Mouse (Mus musculus): Measurements from ENCODE around the gene Olfr545. TPM values are rescaled to one million over a fixed set of nuclear protein-coding genes. Genes with fewer than 3 reads are reported as not detected.

The Olfr545 gene
- polyA plus RNA-seq, 1 experiment, result not detected

GRCm38 (mm10) chr7:102511927-102512326 is 12.6 kb upstream of the Olfr545 start:
- H3K27me3 ChIP-seq (ENCODE audit: control insufficient read depth, insufficient read depth, insufficient read length), result peaks cover 3% of the 10 kb centered on the region
- H3K79me2 ChIP-seq (ENCODE audit: control insufficient read depth, insufficient read depth), result no peaks in the 10 kb centered on the region
- no peak overlapping the region for H3K4me3 ChIP-seq
- no peak for TF ChIP-seq USF1 (IDR thresholded peaks at IDR 0.05; ENCODE audit: low read depth)
- no peak overlapping the region for H3K4me2 ChIP-seq (ENCODE audit: low read depth)
- H3ac ChIP-seq (ENCODE audit: control insufficient read depth, insufficient read length), result no peak overlapping the region
- no peaks in the 10 kb centered on the region for H3K36me3 ChIP-seq (ENCODE audit: control insufficient read depth, insufficient read depth)

GRCm38 (mm10) chr7:102509726-102510125 is 10.4 kb upstream of the Olfr545 start:
- TF ChIP-seq SRF (IDR thresholded peaks at IDR 0.05; ENCODE audit: control insufficient read depth, insufficient read length, low read depth) (no peak), MYOD1 (IDR thresholded peaks at IDR 0.05; ENCODE audit: control insufficient read depth in 1 of 3, insufficient read length in 2 of 3, low read depth in 2 of 3) (no peak), REST (IDR thresholded peaks at IDR 0.05; ENCODE audit: insufficient read depth, insufficient read length) (no peak), CEBPB (IDR thresholded peaks at IDR 0.05; ENCODE audit: insufficient read depth, poor library complexity, severe bottlenecking) (no peak), POLR2AphosphoS2 (IDR thresholded peaks at IDR 0.05; ENCODE audit: insufficient read length, low read depth) (no peak), MAX (IDR thresholded peaks at IDR 0.05; ENCODE audit: low read depth) (no peak), TCF12 (IDR thresholded peaks at IDR 0.05; ENCODE audit: insufficient read depth, poor library complexity, severe bottlenecking) (no peak), E2F4 (IDR thresholded peaks at IDR 0.05; ENCODE audit: insufficient read depth) (no peak), USF1 (IDR thresholded peaks at IDR 0.05; ENCODE audit: low read depth) (no peak), POLR2A (IDR thresholded peaks at IDR 0.05; ENCODE audit: insufficient read length, low read depth) (no peak), MYOG (IDR thresholded peaks at IDR 0.05; ENCODE audit: control insufficient read depth in 1 of 3, insufficient read depth in 1 of 3, insufficient read length in 2 of 3, low read depth in 2 of 3) (no peak), TCF3 (IDR thresholded peaks at IDR 0.05; ENCODE audit: insufficient read length, low read depth) (no peak)
- no peak overlapping the region for H3ac ChIP-seq (ENCODE audit: control insufficient read depth, insufficient read length)
- H3K36me3 ChIP-seq (ENCODE audit: control insufficient read depth, insufficient read depth), result no peaks in the 10 kb centered on the region
- H3K4me2 ChIP-seq (ENCODE audit: low read depth), result no peak overlapping the region
- no peaks in the 10 kb centered on the region for H3K79me2 ChIP-seq (ENCODE audit: control insufficient read depth, insufficient read depth)
- no peak overlapping the region for H3K4me3 ChIP-seq
- H3K27me3 ChIP-seq (ENCODE audit: control insufficient read depth, insufficient read depth, insufficient read length), result no peaks in the 10 kb centered on the region

- Histone ChIP-seq H3K4me2 (ENCODE audit: low read depth) (no peak overlapping the region), H3K79me2 (ENCODE audit: control insufficient read depth, insufficient read depth) (no peaks in the 10 kb centered on the region), H3K36me3 (ENCODE audit: control insufficient read depth, insufficient read depth) (no peaks in the 10 kb centered on the region), H3K27me3 (ENCODE audit: control insufficient read depth, insufficient read depth, insufficient read length) (no peaks in the 10 kb centered on the region), H3K4me3 (no peak overlapping the region), H3ac (ENCODE audit: control insufficient read depth, insufficient read length) (no peak overlapping the region)
- TF ChIP-seq USF1 (IDR thresholded peaks at IDR 0.05; ENCODE audit: low read depth) (no peak), POLR2A (IDR thresholded peaks at IDR 0.05; ENCODE audit: insufficient read length, low read depth) (no peak), MYOD1 (IDR thresholded peaks at IDR 0.05; ENCODE audit: control insufficient read depth in 1 of 3, insufficient read length in 2 of 3, low read depth in 2 of 3) (no peak), MAX (IDR thresholded peaks at IDR 0.05; ENCODE audit: low read depth) (no peak), SRF (IDR thresholded peaks at IDR 0.05; ENCODE audit: control insufficient read depth, insufficient read length, low read depth) (no peak), TCF3 (IDR thresholded peaks at IDR 0.05; ENCODE audit: insufficient read length, low read depth) (no peak), MYOG (IDR thresholded peaks at IDR 0.05; ENCODE audit: control insufficient read depth in 1 of 3, insufficient read depth in 1 of 3, insufficient read length in 2 of 3, low read depth in 2 of 3) (no peak), REST (IDR thresholded peaks at IDR 0.05; ENCODE audit: insufficient read depth, insufficient read length) (no peak), E2F4 (IDR thresholded peaks at IDR 0.05; ENCODE audit: insufficient read depth) (no peak), POLR2AphosphoS2 (IDR thresholded peaks at IDR 0.05; ENCODE audit: insufficient read length, low read depth) (no peak), TCF12 (IDR thresholded peaks at IDR 0.05; ENCODE audit: insufficient read depth, poor library complexity, severe bottlenecking) (no peak), CEBPB (IDR thresholded peaks at IDR 0.05; ENCODE audit: insufficient read depth, poor library complexity, severe bottlenecking) (no peak)
These were observed 9.3 kb upstream of the Olfr545 start for GRCm38 (mm10) chr7:102508666-102509065.

- Histone ChIP-seq H3K27me3 (ENCODE audit: control insufficient read depth, insufficient read depth, insufficient read length) (no peaks in the 10 kb centered on the region), H3K36me3 (ENCODE audit: control insufficient read depth, insufficient read depth) (no peaks in the 10 kb centered on the region), H3ac (ENCODE audit: control insufficient read depth, insufficient read length) (no peak overlapping the region), H3K4me2 (ENCODE audit: low read depth) (no peak overlapping the region), H3K79me2 (ENCODE audit: control insufficient read depth, insufficient read depth) (no peaks in the 10 kb centered on the region), H3K4me3 (no peak overlapping the region)
- TF ChIP-seq SRF (IDR thresholded peaks at IDR 0.05; ENCODE audit: control insufficient read depth, insufficient read length, low read depth) (no peak), CEBPB (IDR thresholded peaks at IDR 0.05; ENCODE audit: insufficient read depth, poor library complexity, severe bottlenecking) (no peak), E2F4 (IDR thresholded peaks at IDR 0.05; ENCODE audit: insufficient read depth) (no peak), TCF12 (IDR thresholded peaks at IDR 0.05; ENCODE audit: insufficient read depth, poor library complexity, severe bottlenecking) (no peak), REST (IDR thresholded peaks at IDR 0.05; ENCODE audit: insufficient read depth, insufficient read length) (no peak), MAX (IDR thresholded peaks at IDR 0.05; ENCODE audit: low read depth) (no peak), MYOG (IDR thresholded peaks at IDR 0.05; ENCODE audit: control insufficient read depth in 1 of 3, insufficient read depth in 1 of 3, insufficient read length in 2 of 3, low read depth in 2 of 3) (no peak), USF1 (IDR thresholded peaks at IDR 0.05; ENCODE audit: low read depth) (no peak)
These were observed 8.7 kb upstream of the Olfr545 start for GRCm38 (mm10) chr7:102508066-102508465.

GRCm38 (mm10) chr7:102506848-102507247 is 7.5 kb upstream of the Olfr545 start:
- H3K4me3 ChIP-seq, result no peak overlapping the region
- H3K79me2 ChIP-seq (ENCODE audit: control insufficient read depth, insufficient read depth), result no peaks in the 10 kb centered on the region
- H3ac ChIP-seq (ENCODE audit: control insufficient read depth, insufficient read length), result no peak overlapping the region
- no peak overlapping the region for H3K4me2 ChIP-seq (ENCODE audit: low read depth)
- H3K27me3 ChIP-seq (ENCODE audit: control insufficient read depth, insufficient read depth, insufficient read length), result no peaks in the 10 kb centered on the region
- no peaks in the 10 kb centered on the region for H3K36me3 ChIP-seq (ENCODE audit: control insufficient read depth, insufficient read depth)
- TF ChIP-seq MYOG (IDR thresholded peaks at IDR 0.05; ENCODE audit: control insufficient read depth in 1 of 3, insufficient read depth in 1 of 3, insufficient read length in 2 of 3, low read depth in 2 of 3), result no peak
